Mouse (Mus musculus) ES-E14 (cell line): ENCODE measurements around the gene Pakap.

Source experiments
- CHD2 ChIP-seq: IDR thresholded peaks from 2 replicates; pipeline ENCODE4 v1.6.1; 2014; ENCODE audit warnings: mild to moderate bottlenecking, low read depth, low read length, inconsistent platforms
- HCFC1 ChIP-seq: IDR thresholded peaks from 2 replicates; pipeline ENCODE4 v1.6.1; 2012; ENCODE audit warnings: low read length, inconsistent platforms, borderline replicate concordance; ENCODE audit not compliant: insufficient read depth
- MAFK ChIP-seq: IDR thresholded peaks from 2 replicates; pipeline ENCODE4 v1.6.1; 2014; ENCODE audit warnings: mild to moderate bottlenecking, low read depth, low read length, inconsistent platforms; ENCODE audit not compliant: insufficient read depth
- ZNF384 ChIP-seq: IDR thresholded peaks from 2 replicates; pipeline ENCODE4 v1.6.1; 2012; ENCODE audit warnings: low read depth, low read length, inconsistent platforms

GRCm38 (mm10) chr4:57576095-57576494 lies 8.1 kb downstream of the Pakap start:
- no peak for TF ChIP-seq ZNF384
- no peak for TF ChIP-seq MAFK
- TF ChIP-seq HCFC1: no peak
- TF ChIP-seq CHD2: no peak
